Mouse (Mus musculus) brain, embryonic 14.5 days (tissue): ENCODE measurements around the gene Sft2d2. TPM values are rescaled to one million over a fixed set of nuclear protein-coding genes. Genes with fewer than 3 reads are reported as not detected.

Experiments used
- DNase-seq: peaks from one replicate; pipeline ENCODE4 v3.0.0-alpha.2; 2011; ENCODE audit warnings: low read depth
- CTCF ChIP-seq: fragments of 200-500 bp; IDR thresholded peaks from 2 replicates; pipeline ENCODE4 v1.5.1; 2012; ENCODE audit warnings: inconsistent platforms, mild to moderate bottlenecking, moderate library complexity, borderline replicate concordance; ENCODE audit not compliant: insufficient read depth, insufficient read length; ENCODE audit errors: extremely low read depth
- POLR2A ChIP-seq: fragments of 200-500 bp; IDR thresholded peaks from 2 replicates; pipeline ENCODE4 v1.6.1; 2012; ENCODE audit warnings: mild to moderate bottlenecking, inconsistent platforms, borderline replicate concordance; ENCODE audit not compliant: poor library complexity, insufficient read depth, insufficient read length, severe bottlenecking; ENCODE audit errors: extremely low read depth
- polyA plus RNA-seq: library from polyadenylated mRNA; depleted of rRNA; stranded (reverse); fragments of >200 nt; gene quantifications from 2 replicates; pipeline ENCODE4 v1.2.3, GENCODE M21; 2012

Gene Sft2d2
- polyA plus RNA-seq, 1 experiment: 8.6 TPM

GRCm38 (mm10) chr1:165188806-165189580 is 5.2 kb downstream of the Sft2d2 start:
- TF ChIP-seq CTCF (no peak), POLR2A (no peak)
- no peak for DNase-seq

GRCm38 (mm10) chr1:165187357-165187756 is 6.9 kb downstream of the Sft2d2 start:
- peak; percentile 40 for DNase-seq

DNA sequence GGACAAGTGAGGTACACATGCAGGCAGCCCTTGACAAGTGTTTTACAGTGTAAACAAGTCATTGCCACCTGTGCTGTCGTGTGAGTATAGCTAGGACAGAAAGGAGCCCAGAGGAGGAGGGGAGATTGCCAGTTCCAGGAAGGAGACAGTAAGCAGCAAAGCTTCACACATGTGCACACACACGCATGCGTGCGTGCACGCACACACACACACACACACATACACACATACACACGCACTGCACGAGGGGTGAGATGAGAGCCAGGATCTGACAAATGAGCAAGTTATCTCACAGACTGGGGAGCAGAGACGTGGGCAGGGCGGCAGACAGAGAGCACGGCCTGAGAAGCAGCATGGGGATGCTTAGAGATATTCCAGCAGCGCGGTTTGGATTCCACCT is 7.7 kb downstream of the Sft2d2 start:
- TF ChIP-seq CTCF (no peak), POLR2A (no peak)
- DNase-seq: no peak

More at GRCm38 (mm10) chr1:165187357-165187756, 6.9 kb downstream of the Sft2d2 start:
- TF ChIP-seq CTCF (no peak), POLR2A (no peak)

DNA sequence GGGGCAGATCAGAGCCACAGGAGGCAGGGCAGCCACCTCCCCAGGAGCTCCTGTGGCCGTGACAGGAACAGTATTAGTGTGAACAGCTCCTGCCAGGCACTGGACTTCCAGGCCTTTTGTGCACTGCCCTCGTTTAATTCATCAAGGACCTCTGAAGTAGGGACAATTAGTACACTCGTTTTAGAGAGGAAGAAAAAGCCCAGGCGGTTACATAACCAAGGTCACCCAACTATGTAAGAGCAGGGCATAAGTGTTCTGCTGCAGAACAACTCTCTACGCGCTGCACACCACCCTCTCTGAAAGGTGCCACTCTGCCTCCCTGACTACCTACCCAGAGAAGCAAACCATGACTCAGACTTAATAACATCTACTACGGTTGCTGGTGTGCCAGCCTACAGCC is 9.1 kb downstream of the Sft2d2 start:
- TF ChIP-seq CTCF: no peak
- TF ChIP-seq POLR2A: no peak

DNA sequence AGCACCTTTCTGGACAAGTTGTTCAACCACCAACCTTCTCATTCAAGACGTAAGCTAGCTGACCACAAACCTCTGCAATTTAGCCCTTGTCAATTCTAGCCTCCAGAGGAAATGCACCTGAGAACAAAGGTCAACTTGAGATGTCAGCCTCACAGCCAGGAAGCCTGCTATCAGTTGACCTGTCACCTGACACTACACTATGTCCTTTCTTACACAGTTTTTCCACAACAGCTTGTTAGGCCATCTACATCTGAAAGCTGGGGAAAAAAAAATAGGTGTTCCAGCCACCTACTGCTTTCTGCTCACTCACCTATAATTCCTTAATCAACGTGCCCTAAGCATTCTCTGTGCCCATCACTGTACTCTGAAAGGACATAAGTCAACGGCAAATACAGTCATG is 10.1 kb downstream of the Sft2d2 start:
- no peak for DNase-seq
- TF ChIP-seq CTCF (no peak), POLR2A (no peak)

More for the DNA sequence above, 9.1 kb downstream of the Sft2d2 start:
- DNase-seq: no peak

- no peak for DNase-seq
- TF ChIP-seq POLR2A (no peak), CTCF (no peak)
These were observed 10.8 kb downstream of the Sft2d2 start for GRCm38 (mm10) chr1:165183400-165183799.

DNA sequence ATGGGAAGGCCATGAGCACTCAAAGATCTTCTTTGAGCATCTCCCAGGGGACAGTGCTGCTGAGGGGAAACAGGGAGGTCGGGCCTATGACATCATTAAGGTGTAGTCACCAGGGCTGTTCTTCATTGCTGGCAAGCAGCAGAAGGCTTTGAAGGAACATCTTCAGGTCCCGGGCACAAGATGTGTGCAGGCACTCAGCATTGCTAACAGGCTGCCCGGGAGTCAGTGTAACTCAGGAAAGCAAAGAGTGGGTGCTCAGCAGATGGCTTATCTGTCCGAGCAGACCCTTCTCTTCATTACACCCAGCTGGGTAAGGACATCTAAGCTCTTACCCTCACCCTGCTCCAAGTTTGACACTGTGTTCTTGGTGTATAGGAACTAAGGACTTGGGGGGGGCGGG is 14.9 kb downstream of the Sft2d2 start:
- no peak for DNase-seq
- TF ChIP-seq POLR2A (no peak), CTCF (no peak)

DNA sequence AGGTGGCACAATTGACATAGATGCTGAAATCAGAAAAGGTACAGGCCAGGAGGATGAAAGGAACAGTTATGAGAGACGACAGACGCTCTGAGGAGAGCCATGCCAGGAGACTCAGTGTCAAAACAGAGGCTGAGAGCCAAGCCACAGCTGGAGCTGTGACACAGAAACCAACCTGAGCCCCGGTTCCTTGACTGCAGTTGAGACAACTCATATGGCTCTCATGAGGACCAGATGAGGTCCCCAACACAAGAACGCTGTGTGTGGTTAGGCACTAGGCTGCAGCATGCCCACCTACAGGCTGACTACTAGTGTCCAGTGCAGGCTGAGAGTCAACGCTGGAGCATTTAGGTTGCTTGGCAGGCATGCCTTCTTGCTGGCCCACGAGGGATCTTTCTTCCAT is 16.2 kb downstream of the Sft2d2 start:
- DNase-seq: no peak
- TF ChIP-seq POLR2A (no peak), CTCF (no peak)

- no peak for DNase-seq
- TF ChIP-seq CTCF: no peak
- no peak for TF ChIP-seq POLR2A
These were observed 20.1 kb downstream of the Sft2d2 start for GRCm38 (mm10) chr1:165174059-165174616.

DNA sequence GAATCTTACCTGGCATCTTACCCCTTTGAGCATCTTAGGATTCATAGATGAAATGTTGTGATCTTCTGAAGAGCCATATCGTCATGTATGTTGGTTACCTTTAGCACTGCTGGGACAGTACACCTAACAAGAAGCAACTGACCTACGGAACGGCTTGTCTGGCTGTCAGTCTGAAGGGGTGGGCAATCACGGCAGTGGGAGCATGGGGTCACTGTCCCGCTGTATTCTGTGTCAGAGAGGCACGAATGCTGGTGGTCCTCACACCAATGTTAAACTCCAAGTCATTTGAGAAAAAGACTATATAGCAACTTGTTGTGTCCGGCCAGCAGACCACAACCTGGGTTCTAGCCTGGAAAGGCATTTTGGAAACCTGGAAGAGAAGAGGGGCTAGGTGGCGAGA is 23.0 kb downstream of the Sft2d2 start:
- no peak for TF ChIP-seq POLR2A
- no peak for DNase-seq

- no peak for DNase-seq
- no peak for TF ChIP-seq CTCF
- no peak for TF ChIP-seq POLR2A
These were observed 24.1 kb downstream of the Sft2d2 start for GRCm38 (mm10) chr1:165170157-165170556.

GRCm38 (mm10) chr1:165169462-165169861 is 24.8 kb downstream of the Sft2d2 start:
- DNase-seq: no peak
- no peak for TF ChIP-seq POLR2A
